In genomic region chr1:91365816-91366214, GRCm38 (mm10) we compare ENCODE assay signal across 8 mouse cellular contexts. TPM values are rescaled to one million over a fixed set of nuclear protein-coding genes. Genes with fewer than 3 reads are reported as not detected.
DNase-seq lines count a peak whose midpoint lies in the region; ATAC-seq lines count a peak whose summit lies in the region.

No protein-coding gene starts in this region.

- ATAC-seq in kidney, embryonic 16.5 days (ENCODE audit: low FRiP score, low TSS enrichment): 0 out of 2 replicates have a peak, but pooled peaks have one; percentile 16
- ATAC-seq in embryonic facial prominence, embryonic 14.5 days (ENCODE audit: low read depth): no peak
- ATAC-seq in neural tube, embryonic 12.5 days (ENCODE audit: low FRiP score, low read depth): no peak
- no peak for ATAC-seq in cerebellum, adult (ENCODE audit: insufficient number of reproducible peaks, low FRiP score, low TSS enrichment)

- peaks cover 16% of the 10 kb centered on the region for H3K4me1 ChIP-seq in kidney, embryonic 16.5 days (ENCODE audit: insufficient read depth, low read length)
- H3K4me1 ChIP-seq in embryonic facial prominence, embryonic 14.5 days (ENCODE audit: control insufficient read depth, insufficient read depth, low read length): peaks cover 4% of the 10 kb centered on the region; the same call in 1 of the 2 replicates
- peaks cover 18% of the 10 kb centered on the region for H3K4me1 ChIP-seq in limb, embryonic 10.5 days
- H3K4me1 ChIP-seq in neural tube, embryonic 12.5 days: peaks cover 7% of the 10 kb centered on the region; the same call in 1 of the 2 replicates

- H3K9ac ChIP-seq in kidney, embryonic 16.5 days (replicated peaks; ENCODE audit: low read length): peak overlapping the region; percentile 77; the same call in 1 of the 2 replicates
- H3K9ac ChIP-seq in embryonic facial prominence, embryonic 14.5 days (ENCODE audit: low read depth, low read length): peak overlapping the region; percentile 67
- H3K9ac ChIP-seq in neural tube, embryonic 12.5 days: no peak overlapping the region; the same call in 1 of the 2 replicates

- peaks cover 6% of the 10 kb centered on the region; the same call in 1 of the 2 replicates for H3K36me3 ChIP-seq in kidney, embryonic 16.5 days (ENCODE audit: insufficient read depth, low read length)
- H3K36me3 ChIP-seq in embryonic facial prominence, embryonic 14.5 days (ENCODE audit: control insufficient read depth, insufficient read depth, low read length): peaks cover 9% of the 10 kb centered on the region; the same call in 1 of the 2 replicates
- H3K36me3 ChIP-seq in limb, embryonic 10.5 days: peaks cover 17% of the 10 kb centered on the region
- H3K36me3 ChIP-seq in neural tube, embryonic 12.5 days: peaks cover 7% of the 10 kb centered on the region; the same call in 1 of the 2 replicates

- H3K27ac ChIP-seq in kidney, embryonic 16.5 days (ENCODE audit: low read length): no peak overlapping the region
- H3K27ac ChIP-seq in embryonic facial prominence, embryonic 14.5 days (replicated peaks; ENCODE audit: low read depth, low read length): no peak overlapping the region
- no peak overlapping the region for H3K27ac ChIP-seq in limb, embryonic 10.5 days
- H3K27ac ChIP-seq in neural tube, embryonic 12.5 days: no peak overlapping the region

- H3K27me3 ChIP-seq in kidney, embryonic 16.5 days (ENCODE audit: insufficient read depth, low read length): peaks cover 3% of the 10 kb centered on the region; the same call in 1 of the 2 replicates
- no peaks in the 10 kb centered on the region for H3K27me3 ChIP-seq in embryonic facial prominence, embryonic 14.5 days (replicated peaks; ENCODE audit: control insufficient read depth, insufficient read depth, low read length)
- peaks cover 39% of the 10 kb centered on the region for H3K27me3 ChIP-seq in limb, embryonic 10.5 days (ENCODE audit: low read depth, poor library complexity, severe bottlenecking)
- peaks cover 19% of the 10 kb centered on the region; the same call in 1 of the 2 replicates for H3K27me3 ChIP-seq in neural tube, embryonic 12.5 days (replicated peaks)

- peak overlapping the region; percentile 42 for H3K4me3 ChIP-seq in kidney, embryonic 16.5 days (ENCODE audit: low read length)
- peak overlapping the region; percentile 47 for H3K4me3 ChIP-seq in embryonic facial prominence, embryonic 14.5 days (ENCODE audit: low read depth, low read length)
- peak overlapping the region; percentile 65 for H3K4me3 ChIP-seq in limb, embryonic 10.5 days
- peak overlapping the region; percentile 32; the same call in 1 of the 2 replicates for H3K4me3 ChIP-seq in neural tube, embryonic 12.5 days

- 22% methylated on average over 8 of the region's 8 CpGs for WGBS in kidney, embryonic 16.5 days
- WGBS in embryonic facial prominence, embryonic 14.5 days: 26% methylated on average over 8 of the region's 8 CpGs
- 30% methylated on average over 8 of the region's 8 CpGs for WGBS in limb, embryonic 10.5 days
- WGBS in neural tube, embryonic 12.5 days: 30% methylated on average over 8 of the region's 8 CpGs

- peak overlapping the region; percentile 88 for H3K4me2 ChIP-seq in kidney, embryonic 16.5 days (replicated peaks; ENCODE audit: low read depth, low read length)
- H3K4me2 ChIP-seq in embryonic facial prominence, embryonic 14.5 days (ENCODE audit: low read depth, low read length): peak overlapping the region; percentile 91
- peak overlapping the region; percentile 63 for H3K4me2 ChIP-seq in neural tube, embryonic 12.5 days (replicated peaks)

- peaks cover 9% of the 10 kb centered on the region; the same call in 1 of the 2 replicates for H3K9me3 ChIP-seq in kidney, embryonic 16.5 days (ENCODE audit: low read length)
- no peaks in the 10 kb centered on the region for H3K9me3 ChIP-seq in embryonic facial prominence, embryonic 14.5 days (ENCODE audit: control insufficient read depth, low read length)
- H3K9me3 ChIP-seq in limb, embryonic 10.5 days (replicated peaks): 0 out of 2 replicates have a peak, but pooled peaks cover 5% of the 10 kb centered on the region
- H3K9me3 ChIP-seq in neural tube, embryonic 12.5 days: 0 out of 2 replicates have a peak, but pooled peaks cover 3% of the 10 kb centered on the region

- DNase-seq in kidney, postnatal 4 days: no peak
- DNase-seq in embryonic facial prominence, embryonic 14.5 days (ENCODE audit: low spot score): no peak
- DNase-seq in limb, embryonic 10.5 days (ENCODE audit: low spot score): no peak
- DNase-seq in right cerebral cortex, postnatal 4 days: no peak
- no peak for DNase-seq in cerebellum, adult 8-10 months

RNA-seq across cellular contexts. Expression of gene Erfe, which starts 0.4 kb away (rescaled TPM):
- 2.0 and 2.2 TPM in 2 replicates for polyA plus RNA-seq in kidney, embryonic 16.5 days (2015; fragmentation: Nextera tagmentation; extraction: Ambion mirVana)
- 1.5 and 2.5 TPM in 2 replicates for polyA plus RNA-seq in embryonic facial prominence, embryonic 14.5 days (2014; fragmentation: Nextera tagmentation; extraction: Ambion mirVana)
- 1.4 and 1.8 TPM in 2 replicates for polyA plus RNA-seq in limb, embryonic 10.5 days (2016; fragmentation: Nextera tagmentation; extraction: Ambion mirVana)
- 0.19 and 0.33 TPM in 2 replicates for polyA plus RNA-seq in neural tube, embryonic 12.5 days (2016; fragmentation: Nextera tagmentation; extraction: Ambion mirVana)

RNA-seq across cellular contexts. Expression of gene Klhl30, which starts 15.0 kb away (rescaled TPM):
- polyA plus RNA-seq in kidney, embryonic 16.5 days (2015; fragmentation: Nextera tagmentation; extraction: Ambion mirVana): 0.29 and 0.39 TPM in 2 replicates
- 7.0 and 10.0 TPM in 2 replicates for polyA plus RNA-seq in embryonic facial prominence, embryonic 14.5 days (2014; fragmentation: Nextera tagmentation; extraction: Ambion mirVana)
- 0.09 TPM in 1 of 2 replicates, not detected in the other for polyA plus RNA-seq in limb, embryonic 10.5 days (2016; fragmentation: Nextera tagmentation; extraction: Ambion mirVana)
- 0.39 and 0.55 TPM in 2 replicates for polyA plus RNA-seq in neural tube, embryonic 12.5 days (2016; fragmentation: Nextera tagmentation; extraction: Ambion mirVana)

RNA-seq across cellular contexts. Expression of gene Ilkap, which starts 32.8 kb away (rescaled TPM):
- 140 and 143 TPM in 2 replicates for polyA plus RNA-seq in kidney, embryonic 16.5 days (2015; fragmentation: Nextera tagmentation; extraction: Ambion mirVana)
- polyA plus RNA-seq in embryonic facial prominence, embryonic 14.5 days (2014; fragmentation: Nextera tagmentation; extraction: Ambion mirVana): 138 and 146 TPM in 2 replicates
- 185 and 190 TPM in 2 replicates for polyA plus RNA-seq in limb, embryonic 10.5 days (2016; fragmentation: Nextera tagmentation; extraction: Ambion mirVana)
- polyA plus RNA-seq in neural tube, embryonic 12.5 days (2016; fragmentation: Nextera tagmentation; extraction: Ambion mirVana): 148 and 153 TPM in 2 replicates

RNA-seq across cellular contexts. Expression of gene Espnl, which starts 43.9 kb away (rescaled TPM):
- 0.03 and 0.04 TPM in 2 replicates for polyA plus RNA-seq in kidney, embryonic 16.5 days (2015; fragmentation: Nextera tagmentation; extraction: Ambion mirVana)
- polyA plus RNA-seq in embryonic facial prominence, embryonic 14.5 days (2014; fragmentation: Nextera tagmentation; extraction: Ambion mirVana): not detected in 2 replicates
- not detected in 2 replicates for polyA plus RNA-seq in limb, embryonic 10.5 days (2016; fragmentation: Nextera tagmentation; extraction: Ambion mirVana)
- polyA plus RNA-seq in neural tube, embryonic 12.5 days (2016; fragmentation: Nextera tagmentation; extraction: Ambion mirVana): 0.13 TPM in 2 replicates

RNA-seq across cellular contexts. Expression of gene Hes6, which starts 48.0 kb away (rescaled TPM):
- 69.0 and 72.2 TPM in 2 replicates for polyA plus RNA-seq in kidney, embryonic 16.5 days (2015; fragmentation: Nextera tagmentation; extraction: Ambion mirVana)
- 106 and 114 TPM in 2 replicates for polyA plus RNA-seq in embryonic facial prominence, embryonic 14.5 days (2014; fragmentation: Nextera tagmentation; extraction: Ambion mirVana)
- polyA plus RNA-seq in limb, embryonic 10.5 days (2016; fragmentation: Nextera tagmentation; extraction: Ambion mirVana): 86.2 and 111 TPM in 2 replicates
- polyA plus RNA-seq in neural tube, embryonic 12.5 days (2016; fragmentation: Nextera tagmentation; extraction: Ambion mirVana): 360 and 364 TPM in 2 replicates
